Mouse (Mus musculus) kidney, adult 2 months (tissue): Measurements from ENCODE around the gene Stard10. TPM values are rescaled to one million over a fixed set of nuclear protein-coding genes. Genes with fewer than 3 reads are reported as not detected.

Experiments
- DNase-seq: peaks from one replicate; pipeline ENCODE4 v3.0.0; 2021
- H3K27ac ChIP-seq: fragments of 200-500 bp; 2 replicates; pipeline ENCODE4 v1.5.1; 2012; ENCODE audit warnings: low read depth, low read length, control low read depth, inconsistent platforms; ENCODE audit not compliant: insufficient read depth
- H3K27me3 ChIP-seq: fragments of 200-500 bp; replicated peaks from 2 replicates; pipeline ENCODE4 v1.6.1; 2012; ENCODE audit warnings: mild to moderate bottlenecking, moderate library complexity, low read length, inconsistent platforms; ENCODE audit not compliant: control insufficient read depth, insufficient read depth
- H3K36me3 ChIP-seq: fragments of 200-500 bp; 2 replicates; pipeline ENCODE4 v1.6.1; 2012; ENCODE audit warnings: mild to moderate bottlenecking, moderate library complexity, low read length, inconsistent platforms; ENCODE audit not compliant: control insufficient read depth, insufficient read depth
- H3K4me1 ChIP-seq: fragments of 200-500 bp; 2 replicates; pipeline ENCODE4 v1.6.1; 2011; ENCODE audit warnings: low read length; ENCODE audit not compliant: control insufficient read depth, insufficient read depth
- H3K4me3 ChIP-seq: fragments of 200-500 bp; 2 replicates; pipeline ENCODE4 v1.5.1; 2011; ENCODE audit warnings: mild to moderate bottlenecking, low read depth, low read length, control low read depth; ENCODE audit not compliant: insufficient read depth
- CTCF ChIP-seq: fragments of 200-500 bp; conservative IDR thresholded peaks from 2 replicates; pipeline ENCODE4 v1.5.1; 2011; ENCODE audit warnings: low read depth, mild to moderate bottlenecking, control low read depth, low read length, moderate library complexity, mixed read lengths; ENCODE audit not compliant: insufficient read depth, insufficient read length
- POLR2A ChIP-seq: fragments of 200-500 bp; IDR thresholded peaks from one replicate; pipeline ENCODE4 v1.6.1; 2011; ENCODE audit warnings: low read depth, low read length, control low read depth
- WGBS: fragments of 180-500 bp; shearing (Covaris S2); methylation state at CpG from one replicate; pipeline ENCODE4 v1.1.7; 2018; 5-methylcytosine and 5-hydroxymethylcytosine counted together
- polyA plus RNA-seq: library from polyadenylated mRNA; depleted of rRNA; stranded (reverse); fragments of >200 nt; gene quantifications from 2 replicates; pipeline ENCODE4 v1.2.3, GENCODE M21; 2012

Gene Stard10
- polyA plus RNA-seq, 1 experiment = 503 TPM

DNA sequence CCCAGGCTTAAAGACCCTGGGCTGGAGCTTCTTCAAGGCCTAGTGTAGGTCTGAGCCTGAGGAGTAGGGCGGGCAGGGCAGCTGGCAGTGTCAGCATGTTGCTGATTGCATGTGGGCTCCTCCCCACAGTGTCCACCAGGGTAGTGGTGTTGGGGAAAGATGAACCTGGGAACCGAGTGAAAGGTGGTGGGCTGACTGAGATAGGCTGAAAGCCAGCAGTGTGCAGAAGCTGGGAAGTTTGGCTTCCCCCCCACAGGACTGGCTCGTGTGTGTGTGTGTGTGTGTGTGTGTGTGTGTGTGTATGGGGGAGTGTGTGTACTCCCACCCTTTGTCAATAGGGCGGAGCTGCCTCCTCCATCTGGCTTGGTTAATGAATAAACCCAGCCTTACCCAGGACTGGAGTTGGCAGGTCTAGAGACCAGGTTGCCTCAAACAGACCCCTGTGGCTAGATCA is 6.3 kb downstream of the Stard10 start:
- Histone ChIP-seq H3K27me3 (no peaks in the 10 kb centered on the region), H3K36me3 (no peaks in the 10 kb centered on the region), H3K4me1 (peaks cover 55% of the 10 kb centered on the region), H3K4me3 (peak overlapping the region; percentile 83), H3K27ac (peak overlapping the region; percentile 91)
- DNase-seq = peak; percentile 84
- 43% methylated on average over 4 of the region's 4 CpGs for WGBS
- TF ChIP-seq CTCF = peak; percentile 24; the same call in 1 of the 2 replicates
- TF ChIP-seq POLR2A = no peak

GRCm38 (mm10) chr7:101324142-101324962 is 7.5 kb downstream of the Stard10 start:
- WGBS = 47% methylated on average over 6 of the region's 6 CpGs
- TF ChIP-seq CTCF = no peak
- no peak for TF ChIP-seq POLR2A
- Histone ChIP-seq H3K4me3 (no peak overlapping the region), H3K27me3 (no peaks in the 10 kb centered on the region), H3K4me1 (peaks cover 55% of the 10 kb centered on the region), H3K27ac (peak overlapping the region; percentile 66), H3K36me3 (no peaks in the 10 kb centered on the region)
- DNase-seq = no peak

DNA sequence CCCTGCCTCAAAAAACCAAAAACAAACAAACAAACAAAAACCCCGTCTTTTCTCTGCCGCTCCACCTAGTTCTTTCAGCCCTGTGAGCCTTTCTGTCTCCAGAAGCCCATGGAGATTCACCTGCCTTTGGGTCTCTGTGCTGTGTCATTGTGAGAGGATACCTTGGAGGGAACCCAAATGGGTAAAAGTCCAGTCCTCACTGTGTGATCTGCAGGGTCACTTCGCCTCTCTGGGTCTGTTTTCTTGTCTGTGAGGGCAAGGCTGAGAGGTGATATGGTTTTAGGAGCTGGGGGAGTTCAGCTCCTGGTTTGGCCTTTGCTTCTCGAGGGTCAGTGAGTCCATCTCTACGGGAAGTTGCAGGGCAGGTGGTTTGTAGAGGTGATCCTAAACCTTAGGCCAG is 9.1 kb downstream of the Stard10 start:
- Histone ChIP-seq H3K27ac (peak overlapping the region; percentile 41), H3K36me3 (no peaks in the 10 kb centered on the region), H3K27me3 (no peaks in the 10 kb centered on the region), H3K4me1 (peaks cover 48% of the 10 kb centered on the region), H3K4me3 (no peak overlapping the region)
- 61% methylated on average over 5 of the region's 5 CpGs for WGBS
- DNase-seq = peak; percentile 89
- TF ChIP-seq CTCF = no peak
- TF ChIP-seq POLR2A = no peak

- peak; percentile 68 for DNase-seq
- WGBS = 44% methylated on average over 5 of the region's 5 CpGs
- TF ChIP-seq CTCF = no peak
- no peak for TF ChIP-seq POLR2A
- peak overlapping the region; percentile 24; the same call in 1 of the 2 replicates for H3K27ac ChIP-seq
- no peak overlapping the region for H3K4me3 ChIP-seq
- no peaks in the 10 kb centered on the region for H3K36me3 ChIP-seq
- H3K27me3 ChIP-seq = no peaks in the 10 kb centered on the region
- H3K4me1 ChIP-seq = peaks cover 48% of the 10 kb centered on the region
These were observed 10.4 kb downstream of the Stard10 start for GRCm38 (mm10) chr7:101327263-101327662.

DNA sequence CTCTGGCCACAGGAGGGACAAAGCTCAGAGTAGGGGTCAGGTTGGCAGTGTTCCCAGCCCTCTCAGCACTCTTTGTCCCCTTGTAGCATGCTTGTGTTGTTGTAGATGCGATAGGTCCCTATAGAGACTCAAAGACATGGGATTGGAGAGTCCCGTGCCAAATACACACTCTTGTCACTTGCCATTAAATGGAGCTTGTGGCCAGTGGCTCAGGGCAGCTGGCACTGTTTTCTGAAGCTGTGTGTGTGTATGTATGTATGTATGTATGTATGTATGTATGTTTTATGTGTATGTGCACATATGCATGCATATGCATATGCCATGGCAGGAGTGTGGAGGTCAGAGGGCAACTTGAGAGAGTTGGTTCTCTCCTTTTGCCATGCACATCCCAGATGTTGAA is 10.9 kb downstream of the Stard10 start:
- Histone ChIP-seq H3K27me3 (no peaks in the 10 kb centered on the region), H3K27ac (no peak overlapping the region), H3K4me1 (peaks cover 43% of the 10 kb centered on the region), H3K4me3 (no peak overlapping the region), H3K36me3 (no peaks in the 10 kb centered on the region)
- no peak for TF ChIP-seq POLR2A
- no peak for DNase-seq
- 66% methylated on average over 2 of the region's 2 CpGs for WGBS

GRCm38 (mm10) chr7:101328621-101329158 is 11.8 kb downstream of the Stard10 start:
- no peaks in the 10 kb centered on the region for H3K27me3 ChIP-seq
- WGBS = 62% methylated on average over 4 of the region's 4 CpGs
- no peaks in the 10 kb centered on the region; the same call in 1 of the 2 replicates for H3K36me3 ChIP-seq
- no peak overlapping the region for H3K27ac ChIP-seq
- TF ChIP-seq CTCF (0 out of 2 replicates have a peak, but pooled peaks have one; percentile 26), POLR2A (no peak)
- no peak overlapping the region for H3K4me3 ChIP-seq
- DNase-seq = no peak
- H3K4me1 ChIP-seq = peaks cover 34% of the 10 kb centered on the region

- peaks cover 26% of the 10 kb centered on the region for H3K4me1 ChIP-seq
- WGBS = 56% methylated on average over 4 of the region's 4 CpGs
- DNase-seq = no peak
- no peak for TF ChIP-seq POLR2A
- no peak for TF ChIP-seq CTCF
- no peak overlapping the region for H3K4me3 ChIP-seq
- no peaks in the 10 kb centered on the region; the same call in 1 of the 2 replicates for H3K36me3 ChIP-seq
- no peaks in the 10 kb centered on the region for H3K27me3 ChIP-seq
- H3K27ac ChIP-seq = no peak overlapping the region
These were observed 12.7 kb downstream of the Stard10 start for GRCm38 (mm10) chr7:101329606-101330005.
